Mouse (Mus musculus) kidney, embryonic 15.5 days (tissue): Measurements from ENCODE around the gene Ubp1. TPM values are rescaled to one million over a fixed set of nuclear protein-coding genes. Genes with fewer than 3 reads are reported as not detected.

ENCODE experiments used
- ATAC-seq: fragments of 200-750 bp; cut with Nextera tagmentation; replicated peaks from 2 replicates; pipeline ENCODE4 v1.8.0; 2017; ENCODE audit warnings: moderate TSS enrichment; ENCODE audit not compliant: low FRiP score
- H3K27ac ChIP-seq: fragments of 300-500 bp; sonication (generic); 2 replicates; pipeline ENCODE4 v1.5.1; 2015; ENCODE audit warnings: mild to moderate bottlenecking, inconsistent platforms
- H3K27me3 ChIP-seq: fragments of 300-500 bp; sonication (generic); 2 replicates; pipeline ENCODE4 v1.6.1; 2015; ENCODE audit warnings: inconsistent platforms
- H3K36me3 ChIP-seq: fragments of 300-500 bp; sonication (generic); 2 replicates; pipeline ENCODE4 v1.6.1; 2015; ENCODE audit warnings: inconsistent platforms
- H3K4me1 ChIP-seq: fragments of 300-500 bp; sonication (generic); 2 replicates; pipeline ENCODE4 v1.6.1; 2015; ENCODE audit warnings: inconsistent platforms
- H3K4me2 ChIP-seq: fragments of 300-500 bp; sonication (generic); 2 replicates; pipeline ENCODE4 v1.6.1; 2015; ENCODE audit warnings: moderate library complexity, mild to moderate bottlenecking, inconsistent platforms
- H3K4me3 ChIP-seq: fragments of 300-500 bp; sonication (generic); replicated peaks from 2 replicates; pipeline ENCODE4 v1.5.1; 2015; ENCODE audit warnings: mild to moderate bottlenecking, inconsistent platforms
- H3K9ac ChIP-seq: fragments of 300-500 bp; sonication (generic); 2 replicates; pipeline ENCODE4 v1.6.1; 2015; ENCODE audit warnings: mild to moderate bottlenecking, inconsistent platforms
- H3K9me3 ChIP-seq: fragments of 300-500 bp; sonication (generic); replicated peaks from 2 replicates; pipeline ENCODE4 v1.6.1; 2016; ENCODE audit warnings: inconsistent platforms
- WGBS: fragments of 180-500 bp; shearing (Covaris S2); methylation state at CpG from one replicate; pipeline ENCODE4 v1.1.7; 2015; ENCODE audit warnings: mixed read lengths; 5-methylcytosine and 5-hydroxymethylcytosine counted together
- polyA plus RNA-seq: library from polyadenylated mRNA; unstranded; fragments of >200 nt; fragmentation: Nextera tagmentation; extraction: Ambion mirVana; gene quantifications from 2 replicates; pipeline ENCODE4 v1.2.1, GENCODE M21; 2015

Gene Ubp1
- polyA plus RNA-seq, 1 experiment from 2014 or later: 37.2 TPM

DNA sequence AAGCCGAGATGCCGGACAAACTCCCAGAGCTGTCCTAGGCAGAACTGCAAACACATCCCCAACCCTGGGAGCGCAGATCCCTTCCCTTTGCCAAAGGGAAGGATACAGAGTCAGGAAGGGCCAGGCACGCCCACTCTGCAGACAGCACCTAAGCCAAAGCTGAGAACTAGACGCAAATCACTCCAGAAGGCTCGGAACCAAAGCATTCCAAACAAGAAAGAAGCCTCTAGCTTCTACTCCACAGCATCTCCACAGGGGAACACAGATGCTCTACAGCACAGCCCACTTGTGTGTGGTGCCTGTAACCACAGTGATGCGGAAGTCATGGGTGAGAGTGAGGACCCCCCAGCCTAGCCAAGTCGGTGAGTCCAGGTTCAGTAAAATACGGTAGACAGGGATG is 94.4 kb downstream of the Ubp1 start:
- H3K9me3 ChIP-seq: no peaks in the 10 kb centered on the region
- no peak for ATAC-seq
- 34% methylated on average over 9 of the region's 9 CpGs for WGBS
- H3K4me1 ChIP-seq: peaks cover 13% of the 10 kb centered on the region
- no peak overlapping the region for H3K9ac ChIP-seq
- no peaks in the 10 kb centered on the region for H3K36me3 ChIP-seq
- H3K4me3 ChIP-seq: no peak overlapping the region
- H3K4me2 ChIP-seq: peak overlapping the region; percentile 88
- peaks cover 10% of the 10 kb centered on the region; the same call in 1 of the 2 replicates for H3K27me3 ChIP-seq
- no peak overlapping the region for H3K27ac ChIP-seq

DNA sequence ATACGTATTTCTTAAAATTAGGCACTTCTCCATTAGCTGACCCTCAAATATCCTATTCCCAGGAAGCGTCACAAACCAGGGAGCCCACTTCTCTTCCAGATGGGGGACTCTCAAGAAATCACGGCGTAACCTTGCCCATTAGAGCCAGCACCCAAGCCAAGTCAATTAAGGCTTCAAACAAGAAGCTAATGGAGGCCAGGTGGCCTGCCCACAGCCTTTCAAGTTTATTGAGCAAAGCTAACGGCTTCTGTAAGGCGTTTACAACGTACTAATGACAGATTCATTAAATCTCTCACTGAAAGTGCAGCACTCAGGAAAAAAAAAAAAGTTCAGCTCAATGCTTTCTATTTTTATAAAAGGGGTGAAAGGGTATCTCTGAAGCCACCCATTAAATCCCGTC is 95.1 kb downstream of the Ubp1 start:
- Histone ChIP-seq H3K4me3 (peak overlapping the region; percentile 58), H3K9ac (no peak overlapping the region), H3K4me2 (peak overlapping the region; percentile 88), H3K36me3 (no peaks in the 10 kb centered on the region), H3K4me1 (peaks cover 13% of the 10 kb centered on the region), H3K27me3 (peaks cover 10% of the 10 kb centered on the region; the same call in 1 of the 2 replicates), H3K27ac (no peak overlapping the region), H3K9me3 (no peaks in the 10 kb centered on the region)
- WGBS: 6% methylated on average over 8 of the region's 8 CpGs
- no peak for ATAC-seq

DNA sequence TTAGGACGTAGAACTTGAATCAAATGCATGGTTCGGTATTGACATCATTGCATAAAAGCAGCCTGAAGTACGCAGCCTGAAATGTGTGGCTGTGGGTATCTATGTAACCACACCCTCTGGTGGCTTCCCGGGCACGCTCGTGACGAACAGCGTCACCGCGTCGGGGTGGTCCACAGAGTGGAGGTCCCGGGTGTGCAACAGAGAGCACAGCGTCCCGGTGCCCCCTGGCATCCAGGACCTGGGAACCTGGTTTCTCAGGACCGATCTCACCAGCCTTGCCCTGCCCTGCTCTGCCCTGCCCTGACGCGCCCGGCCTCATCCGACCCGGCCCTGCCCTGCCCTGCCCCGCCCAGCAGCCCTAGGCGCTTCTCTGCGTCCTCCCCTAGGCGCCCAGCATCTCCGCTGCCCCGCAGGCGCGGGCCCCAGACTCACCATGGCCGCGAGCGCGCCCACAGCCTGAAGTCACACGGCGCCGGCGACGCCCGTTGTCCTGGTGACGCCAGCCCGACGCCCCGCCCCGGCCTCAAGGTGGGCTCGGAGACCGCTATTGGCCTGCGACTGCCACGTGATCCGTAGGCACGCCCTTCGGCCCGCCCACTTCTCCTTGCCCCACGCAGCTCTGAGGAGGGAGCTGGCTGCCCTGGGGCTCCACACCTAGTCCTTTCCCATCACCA is 95.7 kb downstream of the Ubp1 start:
- Histone ChIP-seq H3K4me3 (peak overlapping the region; percentile 58), H3K36me3 (no peaks in the 10 kb centered on the region)

More for the DNA sequence above, 95.7 kb downstream of the Ubp1 start:
- under 1% methylated on average over 52 of the region's 52 CpGs for WGBS
- Histone ChIP-seq H3K4me2 (peak overlapping the region; percentile 88), H3K9ac (peak overlapping the region; percentile 45), H3K27me3 (peaks cover 10% of the 10 kb centered on the region; the same call in 1 of the 2 replicates), H3K4me1 (peaks cover 13% of the 10 kb centered on the region), H3K27ac (no peak overlapping the region), H3K9me3 (no peaks in the 10 kb centered on the region)
- ATAC-seq: peak; percentile 97

Other genes starting within 250 kb of the Ubp1 start
- gene Pdcd6ip, start 222.7 kb upstream of the Ubp1 start, polyA plus RNA-seq: 76.4 and 79.6 TPM in 2 replicates
- 25.4 and 25.6 TPM in 2 replicates for gene Clasp2, start 189.5 kb upstream of the Ubp1 start, polyA plus RNA-seq
- gene Fbxl2, start 115.3 kb downstream of the Ubp1 start, polyA plus RNA-seq: 3.1 and 5.0 TPM in 2 replicates
- 0.98 and 0.99 TPM in 2 replicates for gene Susd5, start 126.2 kb downstream of the Ubp1 start, polyA plus RNA-seq